Mouse (Mus musculus): Measurements from ENCODE around the gene Ccdc169. TPM values are rescaled to one million over a fixed set of nuclear protein-coding genes. Genes with fewer than 3 reads are reported as not detected.

Ccdc169 gene
- polyA plus RNA-seq, 1 experiment from 2014 or later: not detected

- 52% methylated on average over 4 of the region's 4 CpGs for WGBS (ENCODE audit: insufficient replicate concordance)
- H3K36me3 ChIP-seq (replicated peaks; ENCODE audit: insufficient read depth, low read length): no peaks in the 10 kb centered on the region
- no peak overlapping the region for H3K9ac ChIP-seq (replicated peaks)
- no peaks in the 10 kb centered on the region for H3K9me3 ChIP-seq (ENCODE audit: low read length)
- no peak overlapping the region for H3K4me2 ChIP-seq (ENCODE audit: low read depth, low read length)
- DNase-seq: no peak
- no peak for ATAC-seq
- no peak overlapping the region for H3K4me3 ChIP-seq (ENCODE audit: low read depth, low read length)
- TF ChIP-seq CTCF (IDR thresholded peaks at IDR 0.05; ENCODE audit: low read depth) (no peak), EP300 (IDR thresholded peaks at IDR 0.05; ENCODE audit: low read depth) (no peak)
- no peaks in the 10 kb centered on the region for H3K27me3 ChIP-seq (ENCODE audit: insufficient read depth, low read length)
- H3K4me1 ChIP-seq (ENCODE audit: insufficient read depth): no peaks in the 10 kb centered on the region
- no peak overlapping the region for H3K27ac ChIP-seq (ENCODE audit: low read depth)
These were observed 76.6 kb downstream of the Ccdc169 start for GRCm38 (mm10) chr3:55213785-55214184.

GRCm38 (mm10) chr3:55214413-55214812 lies 77.3 kb downstream of the Ccdc169 start:
- DNase-seq: no peak
- TF ChIP-seq EP300 (IDR thresholded peaks at IDR 0.05; ENCODE audit: low read depth) (no peak), CTCF (IDR thresholded peaks at IDR 0.05; ENCODE audit: low read depth) (no peak)
- Histone ChIP-seq H3K27ac (ENCODE audit: low read depth) (no peak overlapping the region), H3K9me3 (ENCODE audit: low read length) (no peaks in the 10 kb centered on the region), H3K9ac (replicated peaks) (no peak overlapping the region), H3K4me1 (ENCODE audit: insufficient read depth) (no peaks in the 10 kb centered on the region), H3K4me2 (ENCODE audit: low read depth, low read length) (no peak overlapping the region), H3K27me3 (ENCODE audit: insufficient read depth, low read length) (no peaks in the 10 kb centered on the region), H3K36me3 (replicated peaks; ENCODE audit: insufficient read depth, low read length) (no peaks in the 10 kb centered on the region), H3K4me3 (ENCODE audit: low read depth, low read length) (no peak overlapping the region)
- WGBS (ENCODE audit: insufficient replicate concordance): 83% methylated on average over 6 of the region's 6 CpGs
- no peak for ATAC-seq

DNA sequence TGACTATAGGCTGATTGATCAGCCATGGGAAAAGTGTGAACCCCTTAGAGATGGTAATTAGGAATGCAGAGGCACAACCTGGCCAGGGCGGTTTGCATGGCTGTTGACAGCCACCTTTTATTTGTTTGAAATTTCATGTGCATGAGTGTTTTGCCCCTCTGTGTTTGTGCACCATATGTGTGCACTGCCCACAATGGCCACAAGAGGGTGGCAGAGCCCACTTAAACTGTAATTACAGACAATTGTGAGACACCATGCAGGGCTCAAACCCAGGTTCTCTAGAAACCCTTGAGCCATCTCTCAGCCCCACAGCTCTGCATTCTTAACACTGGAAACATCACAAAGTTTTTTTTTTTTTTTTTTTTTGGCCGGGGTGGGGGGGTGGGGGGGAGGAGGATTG lies 85.4 kb downstream of the Ccdc169 start:
- Histone ChIP-seq H3K9me3 (ENCODE audit: low read length) (no peaks in the 10 kb centered on the region), H3K9ac (replicated peaks) (no peak overlapping the region), H3K36me3 (replicated peaks; ENCODE audit: insufficient read depth, low read length) (no peaks in the 10 kb centered on the region), H3K4me2 (ENCODE audit: low read depth, low read length) (no peak overlapping the region), H3K4me3 (ENCODE audit: low read depth, low read length) (no peak overlapping the region), H3K27me3 (ENCODE audit: insufficient read depth, low read length) (no peaks in the 10 kb centered on the region), H3K4me1 (ENCODE audit: insufficient read depth) (no peaks in the 10 kb centered on the region), H3K27ac (ENCODE audit: low read depth) (no peak overlapping the region)
- no peak for ATAC-seq
- no peak for DNase-seq
- WGBS (ENCODE audit: insufficient replicate concordance): 74% methylated on average over 2 of the region's 2 CpGs
- peak; percentile 45 for TF ChIP-seq CTCF (IDR thresholded peaks at IDR 0.05; ENCODE audit: low read depth)
- TF ChIP-seq EP300 (IDR thresholded peaks at IDR 0.05; ENCODE audit: low read depth): no peak

Small RNA genes within 50 kb of the gene (microRNA-seq; reads per million reads assigned to microRNA genes)
- gene Gm22029: not detected

Other genes with a start within 250 kb of the Ccdc169 start
- 0.11 and 0.16 TPM in 2 replicates for gene Sertm1, start 221.5 kb upstream of the Ccdc169 start, polyA plus RNA-seq (2015; fragmentation: Nextera tagmentation; extraction: Ambion mirVana)
- gene Ccna1, start 81.8 kb upstream of the Ccdc169 start, polyA plus RNA-seq (2015; fragmentation: Nextera tagmentation; extraction: Ambion mirVana): not detected in 2 replicates
- gene Spg20, start 25.2 kb upstream of the Ccdc169 start, polyA plus RNA-seq (2015; fragmentation: Nextera tagmentation; extraction: Ambion mirVana): 7.9 and 10.6 TPM in 2 replicates
- gene Sohlh2, start 44.7 kb downstream of the Ccdc169 start, polyA plus RNA-seq (2015; fragmentation: Nextera tagmentation; extraction: Ambion mirVana): not detected in 2 replicates
- 0.11 and 0.28 TPM in 2 replicates for gene Dclk1, start 105.0 kb downstream of the Ccdc169 start, polyA plus RNA-seq (2015; fragmentation: Nextera tagmentation; extraction: Ambion mirVana)

All from liver, postnatal 0 days (tissue).